Mouse (Mus musculus): Measurements from ENCODE around the gene Bcar3.

Bcar3 gene

DNA sequence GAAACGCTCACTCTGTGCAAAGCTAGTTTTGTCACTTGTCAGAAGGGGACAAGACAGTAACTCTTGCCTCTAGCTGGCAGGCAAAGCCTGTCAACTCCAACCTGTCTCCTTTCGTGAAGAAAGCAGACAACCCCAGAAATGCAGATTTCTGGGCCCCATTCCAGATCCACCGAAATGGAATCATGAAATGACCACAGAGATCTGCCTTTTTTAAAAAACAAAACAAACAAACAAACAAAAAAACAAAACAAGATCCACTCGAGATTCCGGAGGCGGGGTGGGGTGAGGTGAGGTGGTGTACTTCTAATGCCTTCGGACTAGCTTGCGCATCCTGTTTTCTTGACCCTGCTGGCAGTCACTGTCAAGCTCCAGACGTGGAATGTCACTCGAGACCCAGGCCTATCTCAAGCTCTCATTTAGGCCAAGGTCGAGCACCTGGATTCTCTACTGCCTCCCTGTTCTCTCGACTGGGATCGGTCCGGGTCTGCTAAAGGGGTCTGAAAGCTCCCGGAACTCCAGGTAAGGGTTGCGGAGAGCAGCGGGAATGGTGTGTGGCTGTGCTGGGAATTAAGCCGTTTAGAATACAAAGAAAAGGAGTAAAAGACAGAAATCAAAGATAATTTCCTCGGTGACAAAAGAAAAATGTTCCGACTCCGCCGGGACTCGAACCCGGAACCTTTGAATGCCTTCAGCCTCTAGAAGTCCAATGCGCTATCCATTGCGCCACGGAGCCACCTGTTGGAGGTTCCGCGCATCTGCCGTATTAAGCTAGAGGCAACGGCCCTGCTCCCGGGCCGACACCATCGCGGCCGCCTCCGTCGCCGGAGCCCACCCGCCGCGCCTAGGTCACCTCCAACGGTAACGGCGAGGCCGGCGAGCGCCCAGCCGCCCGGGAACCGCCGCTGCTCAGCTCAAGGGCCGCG is 1.4 kb upstream of the Bcar3 start:
- in situ Hi-C loops (cut with MboI, MseI): no loop called here

DNA sequence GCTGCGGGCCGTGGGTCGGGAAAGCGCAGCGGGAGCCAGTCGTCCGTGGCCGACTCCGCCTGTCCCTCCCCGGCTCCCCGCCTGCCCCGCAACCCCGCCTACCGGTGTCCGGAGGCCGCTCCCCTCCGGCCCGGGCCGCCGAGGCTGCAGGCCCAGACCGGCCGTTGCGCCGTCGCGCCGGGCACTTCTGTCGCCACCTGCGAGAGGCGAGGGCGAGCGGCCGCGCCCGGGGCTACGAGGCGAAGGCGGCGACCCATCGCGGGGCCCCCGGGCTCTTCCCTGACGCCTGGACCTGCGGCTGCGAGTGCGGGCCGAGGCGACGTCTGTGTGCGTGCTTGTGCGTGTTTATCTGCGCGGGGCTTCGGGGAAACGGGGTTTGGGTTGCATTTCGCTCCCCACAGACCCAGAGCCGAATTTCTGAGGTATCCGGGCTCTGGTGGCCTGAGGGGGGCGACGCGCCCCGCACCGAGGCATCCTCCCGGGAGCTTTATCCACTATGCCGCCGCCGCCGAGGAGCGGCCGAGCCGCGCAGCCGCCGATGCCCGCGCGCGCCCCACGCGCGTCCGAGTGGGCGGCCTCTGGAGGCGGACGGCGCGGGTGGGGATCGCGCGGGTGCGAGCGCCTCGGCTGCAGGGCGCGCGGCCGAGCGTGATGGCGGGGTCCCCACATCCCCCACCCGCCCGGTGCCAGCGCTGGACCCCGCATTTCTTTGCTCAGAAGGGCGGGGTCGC is 548 bp upstream of the Bcar3 start:
- in situ Hi-C loops (cut with MboI, MseI): no loop called here

DNA sequence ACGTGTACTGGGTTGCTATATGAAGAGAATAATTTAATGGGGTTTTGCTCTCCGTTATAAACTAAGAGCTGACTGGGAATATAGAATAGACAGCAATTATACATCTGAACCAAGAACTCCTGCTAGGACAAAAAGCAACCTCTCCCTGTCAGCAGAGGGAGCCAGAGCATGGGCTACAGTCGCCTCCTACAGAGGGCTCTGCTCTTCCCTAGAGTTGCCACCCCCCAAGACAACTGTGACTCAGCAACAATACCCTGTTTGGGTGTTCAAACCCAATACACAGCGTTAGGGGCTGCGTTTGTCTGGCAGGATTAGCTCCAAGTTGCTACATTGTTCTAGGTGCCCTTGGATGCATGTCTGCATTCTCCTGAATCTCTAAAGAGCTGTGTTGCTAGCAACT is 1.6 kb downstream of the Bcar3 start:
- in situ Hi-C loops (cut with MboI, MseI): no loop called here

DNA sequence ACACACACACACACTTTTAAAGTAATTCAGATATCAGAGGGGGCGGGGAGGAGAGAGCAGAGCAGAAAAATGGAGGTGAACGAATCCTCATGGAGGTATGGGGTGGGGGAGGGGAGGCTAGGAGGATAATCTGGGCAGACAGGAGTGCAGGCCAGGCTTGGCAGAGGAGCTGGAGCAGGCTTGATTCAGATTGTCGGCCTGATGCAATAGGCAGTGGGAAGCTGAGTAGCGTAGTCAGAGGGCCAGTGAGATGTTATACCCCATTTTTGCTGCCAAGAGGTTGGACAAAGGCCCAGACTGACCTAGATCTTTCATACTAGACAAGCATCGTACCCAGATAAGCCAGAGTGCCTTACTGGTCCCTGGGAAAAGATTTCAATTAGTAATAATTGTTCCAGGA is 3.0 kb downstream of the Bcar3 start:
- in situ Hi-C loops (cut with MboI, MseI): no loop called here

DNA sequence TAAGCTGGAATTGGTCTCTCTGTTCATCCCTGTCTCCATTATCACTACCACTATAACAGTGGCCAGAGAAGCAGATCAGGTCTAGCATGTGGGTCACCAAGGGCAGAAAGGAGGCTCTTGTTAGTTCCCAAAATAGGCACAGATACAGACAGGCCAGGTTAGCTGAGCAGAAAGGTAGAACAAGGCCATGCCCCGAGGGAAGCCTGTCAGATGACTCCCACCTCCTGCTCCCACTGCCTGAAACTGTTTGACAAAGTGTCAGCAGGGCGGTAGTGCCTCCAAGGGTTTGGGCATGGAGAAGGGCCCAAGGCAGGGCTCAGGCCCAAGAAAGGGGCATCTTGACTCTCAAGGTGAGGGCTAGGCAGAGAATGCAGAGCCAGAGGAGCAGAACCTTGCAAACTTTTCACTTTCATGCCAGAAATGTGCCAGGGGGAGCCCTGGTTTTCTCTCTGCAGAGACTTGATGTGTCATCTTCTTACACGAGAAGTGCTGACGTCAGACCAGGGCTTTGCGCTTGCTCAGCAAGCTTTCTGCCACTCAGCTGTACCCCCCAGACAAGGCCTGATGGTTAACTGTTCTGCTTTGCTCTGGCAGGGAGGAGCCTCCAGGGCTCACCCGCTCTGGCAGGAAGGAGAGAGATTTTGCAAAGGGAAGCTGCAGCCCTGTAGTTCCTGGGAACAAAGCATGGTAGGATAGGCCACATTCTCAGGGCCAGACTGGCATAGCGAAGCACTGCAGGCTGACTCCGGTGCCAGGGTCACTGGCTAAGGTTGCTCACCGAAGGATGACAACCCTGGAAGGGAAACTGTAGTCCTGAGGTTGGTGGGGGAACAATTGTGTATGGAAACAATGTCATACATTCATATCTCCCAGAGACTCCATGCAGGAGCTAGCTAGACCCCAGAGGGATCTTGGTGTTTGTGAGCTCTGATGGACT is 7.3 kb downstream of the Bcar3 start:
- in situ Hi-C loops (cut with MboI, MseI): no loop called here

- in situ Hi-C loops (cut with MboI, MseI): no loop called here
Observed at GRCm38 (mm10) chr3:122304560-122304959, 10.6 kb downstream of the Bcar3 start.

DNA sequence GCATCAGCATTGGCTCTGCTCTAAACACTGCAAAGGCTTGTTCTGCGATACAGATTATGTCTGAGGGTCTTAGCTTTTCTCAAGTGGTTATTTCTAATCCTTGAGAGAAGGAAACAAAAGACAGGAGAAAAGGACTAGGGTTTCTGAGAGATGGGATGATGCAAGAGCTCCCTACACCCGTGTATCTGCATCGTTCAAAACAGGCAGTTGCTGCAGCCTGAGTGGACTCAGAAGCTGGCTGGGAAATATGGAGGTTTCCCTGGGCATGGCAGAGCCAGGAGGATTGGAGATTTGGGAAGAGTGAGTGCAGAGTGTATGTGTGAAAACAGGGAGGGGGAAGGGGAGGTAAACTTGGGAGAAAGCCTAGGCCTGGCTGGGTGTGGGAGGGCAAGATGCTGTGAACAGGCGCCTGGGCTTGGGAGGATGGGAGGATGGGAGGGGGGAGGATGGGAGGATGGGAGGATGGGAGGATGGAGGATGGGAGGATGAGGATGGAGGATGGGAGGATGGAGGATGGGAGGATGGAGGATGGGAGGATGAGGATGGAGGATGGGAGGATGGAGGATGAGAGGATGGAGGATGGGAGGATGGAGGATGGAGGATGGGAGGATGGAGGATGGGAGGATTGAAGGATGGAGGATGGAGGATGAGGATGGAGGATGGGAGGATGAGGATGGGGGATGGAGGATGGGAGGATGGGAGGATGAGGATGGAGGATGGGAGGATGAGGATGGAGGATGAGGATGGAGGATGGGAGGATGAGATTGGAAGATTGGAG is 14.1 kb downstream of the Bcar3 start:
- in situ Hi-C loops (cut with MboI, MseI): no loop called here

DNA sequence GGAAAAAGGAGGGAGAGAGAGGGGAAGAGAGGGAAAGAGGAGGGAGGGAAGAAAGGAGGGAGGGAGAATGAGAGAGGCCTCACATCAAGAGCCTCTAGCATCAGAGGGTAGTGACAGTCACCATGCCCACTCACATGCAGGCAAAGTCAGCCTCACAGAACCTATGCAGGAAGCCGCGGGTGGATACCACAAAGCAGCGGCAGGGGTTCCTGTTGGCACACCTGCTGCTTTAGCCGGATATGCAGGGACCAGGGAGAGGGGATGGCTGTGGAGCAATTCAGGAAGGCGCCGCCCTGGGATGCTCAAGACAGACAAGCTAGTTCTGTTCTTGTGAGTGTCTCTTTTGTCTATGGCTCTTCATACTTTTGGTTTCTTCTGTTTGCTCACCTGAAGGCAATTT is 15.0 kb downstream of the Bcar3 start:
- in situ Hi-C loops (cut with MboI, MseI): no loop called here

- in situ Hi-C loops (cut with MboI, MseI): loop anchor here (5.0 kb wide), 2 partner anchors 165 to 325 kb away; no protein-coding TSS in a partner anchor
Observed at GRCm38 (mm10) chr3:122312078-122312477, 18.1 kb downstream of the Bcar3 start.

DNA sequence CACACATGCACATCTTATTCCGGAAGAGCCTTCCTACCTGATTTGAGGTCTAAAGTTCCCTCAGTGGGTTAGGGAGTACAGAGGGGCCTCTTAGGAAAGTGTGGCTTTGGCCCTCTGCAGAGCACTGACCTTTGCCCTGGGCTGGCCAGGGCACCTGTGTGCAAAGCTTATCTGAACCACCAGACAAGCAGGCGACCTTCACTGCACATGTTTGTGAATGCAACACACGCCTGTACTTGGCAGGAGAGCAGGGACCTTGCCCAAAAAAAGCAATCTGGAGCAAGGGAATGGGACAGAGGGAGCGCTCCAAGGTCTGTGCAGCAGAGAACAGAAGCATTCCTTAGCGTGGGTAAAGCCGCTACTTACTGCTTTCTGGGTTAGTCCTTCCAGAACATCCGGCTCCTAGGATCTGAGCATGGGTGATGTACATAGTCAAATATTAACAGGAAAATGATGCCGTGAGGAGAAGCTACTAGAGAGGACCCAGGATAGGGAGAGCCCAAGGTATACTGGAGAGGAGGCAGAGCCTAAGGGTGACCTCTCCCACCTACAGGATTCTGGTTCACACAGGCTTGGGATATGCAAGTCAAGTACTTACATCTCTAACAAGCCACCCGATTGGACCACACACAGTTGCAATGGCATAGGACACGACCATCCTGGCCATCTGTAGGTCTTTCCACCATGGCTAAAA is 19.1 kb downstream of the Bcar3 start:
- in situ Hi-C loops (cut with MboI, MseI): loop anchor here (5.0 kb wide), 2 partner anchors 164 to 324 kb away; no protein-coding TSS in a partner anchor

DNA sequence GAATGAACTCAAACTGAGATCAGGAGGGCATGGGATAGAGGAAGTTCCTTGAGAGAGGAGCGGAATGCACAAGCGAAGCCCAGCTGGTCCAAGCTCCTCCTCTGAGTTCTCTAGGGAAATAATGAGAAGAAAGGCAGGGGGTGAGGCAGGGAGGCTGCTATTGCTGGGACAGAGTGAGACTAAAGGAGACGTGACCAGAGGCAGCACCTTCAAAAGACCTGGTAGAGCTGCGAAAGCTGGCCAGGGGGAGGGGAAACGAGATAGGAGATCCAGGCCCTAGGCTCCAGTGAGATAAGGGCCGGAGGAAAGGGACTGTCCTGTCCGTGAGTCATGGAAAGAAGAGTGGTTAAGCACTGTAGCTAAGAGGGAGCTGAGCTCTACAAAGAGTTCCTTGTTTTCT is 20.0 kb downstream of the Bcar3 start:
- in situ Hi-C loops (cut with MboI, MseI): loop anchor here (5.0 kb wide), 2 partner anchors 163 to 323 kb away; no protein-coding TSS in a partner anchor

DNA sequence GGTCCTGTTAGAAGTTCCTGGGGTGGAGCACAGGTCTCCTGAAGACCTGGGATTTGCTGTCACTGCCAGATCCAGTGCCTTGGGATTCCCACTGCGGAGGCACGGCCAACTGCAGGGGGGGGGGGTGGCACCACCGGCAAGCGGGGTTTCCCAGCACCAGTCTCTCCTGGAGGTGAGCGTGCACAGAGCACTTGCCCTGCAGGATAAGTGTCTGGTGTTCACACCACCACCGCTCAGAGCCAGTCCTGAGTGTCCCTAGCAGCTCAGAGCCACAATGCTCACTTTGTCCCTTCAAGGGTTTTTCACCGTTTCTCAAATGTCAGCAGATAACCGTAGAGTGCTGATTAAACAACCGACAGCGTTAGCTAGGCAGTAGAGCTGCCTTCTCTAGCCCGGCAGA is 22.7 kb downstream of the Bcar3 start:
- in situ Hi-C loops (cut with MboI, MseI): no loop called here

DNA sequence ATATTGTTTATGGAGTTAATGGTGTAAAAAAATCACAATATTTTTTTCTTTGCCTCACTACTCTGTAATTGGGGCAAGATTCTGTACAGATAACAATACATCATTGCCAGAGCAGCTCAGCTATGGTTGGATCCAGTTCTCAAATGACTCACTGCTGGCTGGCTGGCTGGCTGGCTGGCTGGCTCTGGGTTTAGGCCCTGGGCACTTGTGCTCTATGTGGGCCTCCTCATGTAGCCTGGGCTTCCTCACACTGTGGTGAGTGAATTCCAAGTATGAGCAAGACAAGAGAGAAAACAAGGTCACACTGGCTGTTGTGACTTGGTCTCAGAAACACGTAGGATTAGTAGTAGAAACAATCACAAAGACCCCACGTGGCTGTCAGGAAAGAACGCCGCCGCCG is 23.4 kb downstream of the Bcar3 start:
- in situ Hi-C loops (cut with MboI, MseI): no loop called here

DNA sequence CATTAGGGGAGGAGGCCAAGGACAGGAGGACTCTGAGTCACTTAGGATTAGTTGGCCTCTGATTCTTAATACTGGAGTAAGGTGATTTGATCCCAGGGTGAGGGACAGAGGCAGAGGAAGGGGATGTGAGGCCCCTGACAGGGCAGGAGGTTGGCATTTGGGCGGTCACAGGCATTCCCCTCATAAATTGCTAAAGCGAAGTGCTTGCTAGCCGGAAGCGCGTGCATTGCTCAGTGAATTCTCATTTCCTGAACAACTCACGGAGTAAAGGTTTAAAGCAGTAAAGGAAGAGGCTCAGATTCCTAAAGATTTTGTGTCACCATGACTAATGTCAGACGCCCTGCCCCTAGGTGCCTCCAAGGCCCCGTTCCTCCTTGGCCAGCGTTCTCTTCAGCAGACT is 28.3 kb downstream of the Bcar3 start:
- in situ Hi-C loops (cut with MboI, MseI): loop anchor here (5.0 kb wide), 1 partner anchor 135 kb away; no protein-coding TSS in a partner anchor

DNA sequence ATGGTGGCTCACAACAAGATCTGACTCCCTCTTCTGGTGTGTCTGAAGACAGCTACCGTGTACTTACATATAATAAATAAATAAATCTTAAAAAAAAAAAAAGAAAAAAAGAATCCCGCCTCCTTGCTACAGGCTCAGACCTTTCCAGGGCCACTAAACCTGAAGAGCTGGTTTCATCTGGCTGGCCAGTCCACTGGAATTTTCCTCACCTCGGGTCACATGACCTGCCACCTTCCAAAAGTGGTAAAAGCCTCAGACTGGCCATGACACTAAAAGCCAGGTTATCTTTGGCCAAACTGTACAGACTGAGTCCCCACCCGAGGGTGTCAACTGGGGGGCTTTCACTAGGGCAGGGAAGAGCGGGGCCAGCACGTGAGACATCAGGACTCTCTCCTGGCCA is 29.9 kb downstream of the Bcar3 start:
- in situ Hi-C loops (cut with MboI, MseI): loop anchor here (5.0 kb wide), 1 partner anchor 133 kb away; no protein-coding TSS in a partner anchor

DNA sequence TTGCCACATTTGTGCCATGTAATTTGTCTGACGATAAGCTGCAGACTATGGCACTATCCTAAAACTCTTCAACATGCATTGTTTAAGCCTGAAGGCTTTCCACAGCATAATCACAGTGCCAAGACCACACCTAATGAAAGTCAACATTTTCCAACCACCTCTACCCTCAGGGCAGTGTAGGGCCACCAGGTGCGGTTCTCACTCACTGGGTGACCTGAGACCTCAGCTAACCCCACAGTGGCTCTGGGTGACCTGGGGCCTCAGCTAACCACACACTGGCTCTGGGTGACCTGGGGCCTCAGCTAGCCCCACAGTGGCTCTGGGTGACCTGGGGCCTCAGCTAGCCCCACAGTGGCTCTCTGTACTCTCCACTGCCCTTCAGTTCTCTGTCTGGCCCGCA is 30.6 kb downstream of the Bcar3 start:
- in situ Hi-C loops (cut with MboI, MseI): loop anchor here (5.0 kb wide), 1 partner anchor 133 kb away; no protein-coding TSS in a partner anchor

GRCm38 (mm10) chr3:122330484-122330883 is 36.5 kb downstream of the Bcar3 start:
- in situ Hi-C loops (cut with MboI, MseI): no loop called here

DNA sequence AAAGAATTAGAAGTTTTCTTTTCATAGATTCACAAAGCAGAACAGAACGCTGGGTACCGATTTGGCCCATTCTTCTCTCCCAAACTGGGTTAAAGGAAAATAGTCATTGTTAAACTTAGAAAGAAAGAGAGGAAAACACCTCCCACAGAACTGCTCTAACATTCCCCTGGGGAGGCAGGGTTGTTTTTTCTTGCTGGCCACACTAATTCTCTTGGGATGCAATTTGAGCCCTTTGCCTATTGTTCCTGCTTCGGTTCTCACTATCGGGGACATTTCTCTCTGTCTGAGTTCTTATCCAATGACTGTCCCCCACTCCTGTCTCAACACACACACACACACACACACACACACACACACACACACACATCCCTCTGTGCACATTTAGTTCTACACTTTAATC is 39.6 kb downstream of the Bcar3 start:
- in situ Hi-C loops (cut with MboI, MseI): no loop called here

- in situ Hi-C loops (cut with MboI, MseI): no loop called here
Observed at GRCm38 (mm10) chr3:122333902-122334301, 40.0 kb downstream of the Bcar3 start.

DNA sequence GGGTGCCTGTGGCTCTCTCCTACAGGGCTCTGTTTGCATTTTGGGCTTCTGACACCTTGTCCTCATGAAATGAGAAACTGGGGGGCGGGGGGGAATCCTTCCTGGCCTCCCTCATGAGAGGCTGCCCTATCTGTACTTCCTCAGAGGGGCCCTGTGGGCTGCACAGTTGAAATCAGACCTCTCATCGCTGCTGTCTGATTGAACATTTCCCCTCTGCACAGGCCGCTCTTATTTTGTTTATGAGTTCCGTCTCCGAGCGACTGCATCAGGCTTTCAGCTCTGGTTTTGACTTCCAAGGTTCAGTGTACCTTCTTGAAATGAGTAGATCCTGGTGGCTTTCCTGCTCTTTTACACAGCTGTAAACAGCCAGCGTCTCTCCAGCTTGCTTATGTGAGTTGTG is 40.4 kb downstream of the Bcar3 start:
- in situ Hi-C loops (cut with MboI, MseI): no loop called here
